Mouse (Mus musculus) E14TG2a.4 (cell line): ENCODE measurements around the gene Enpp1.
A peak's percentile ranks its signal among the peaks of the same experiment; 100 is the strongest.

Experiments
- H3K27me3 ChIP-seq: 2 replicates; pipeline ENCODE4 v1.6.1; 2014; ENCODE audit warnings: low read length, control low read depth; ENCODE audit not compliant: insufficient read depth
- H3K36me3 ChIP-seq: 2 replicates; pipeline ENCODE4 v1.6.1; 2014; ENCODE audit warnings: low read length, control low read depth; ENCODE audit not compliant: insufficient read depth
- H3K4me1 ChIP-seq: replicated peaks from 2 replicates; pipeline ENCODE4 v1.6.1; 2014; ENCODE audit warnings: low read depth, low read length, control low read depth
- H3K4me3 ChIP-seq: replicated peaks from 2 replicates; pipeline ENCODE4 v1.5.1; 2014; ENCODE audit warnings: mild to moderate bottlenecking, low read length
- H3K9me3 ChIP-seq: 2 replicates; pipeline ENCODE4 v1.6.1; 2014; ENCODE audit warnings: low read length, control low read depth
- CTCF ChIP-seq: conservative IDR thresholded peaks from 2 replicates; pipeline ENCODE4 v1.5.1; 2014; ENCODE audit warnings: low read length
- NANOG ChIP-seq: IDR thresholded peaks from 2 replicates; pipeline ENCODE4 v1.6.1; 2014; ENCODE audit warnings: borderline replicate concordance, low read length, mixed read lengths
- POU5F1 ChIP-seq: IDR thresholded peaks from 2 replicates; pipeline ENCODE4 v1.6.1; 2014; ENCODE audit warnings: low read length, borderline replicate concordance

Enpp1 gene

GRCm38 (mm10) chr10:24647996-24648738, 63.8 kb downstream of the Enpp1 start:
- TF ChIP-seq CTCF: no peak
- no peak for TF ChIP-seq NANOG
- TF ChIP-seq POU5F1: no peak
- Histone ChIP-seq H3K4me1 (0 out of 2 replicates have a peak, but pooled peaks cover 4% of the 10 kb centered on the region), H3K27me3 (no peaks in the 10 kb centered on the region), H3K36me3 (no peaks in the 10 kb centered on the region), H3K4me3 (no peak overlapping the region), H3K9me3 (no peaks in the 10 kb centered on the region)

- no peak for TF ChIP-seq NANOG
- Histone ChIP-seq H3K27me3 (no peaks in the 10 kb centered on the region), H3K9me3 (no peaks in the 10 kb centered on the region), H3K36me3 (no peaks in the 10 kb centered on the region), H3K4me1 (0 out of 2 replicates have a peak, but pooled peaks cover 4% of the 10 kb centered on the region), H3K4me3 (no peak overlapping the region)
Measured at GRCm38 (mm10) chr10:24645169-24645568, 66.8 kb downstream of the Enpp1 start.

GRCm38 (mm10) chr10:24642796-24643580, 69.0 kb downstream of the Enpp1 start:
- no peak overlapping the region for H3K4me3 ChIP-seq
- no peaks in the 10 kb centered on the region for H3K9me3 ChIP-seq
- H3K4me1 ChIP-seq: peaks cover 9% of the 10 kb centered on the region
- no peaks in the 10 kb centered on the region for H3K27me3 ChIP-seq
- TF ChIP-seq NANOG (no peak), POU5F1 (no peak), CTCF (no peak)
- no peaks in the 10 kb centered on the region for H3K36me3 ChIP-seq

- Histone ChIP-seq H3K9me3 (no peaks in the 10 kb centered on the region), H3K4me1 (peaks cover 9% of the 10 kb centered on the region), H3K36me3 (no peaks in the 10 kb centered on the region), H3K27me3 (no peaks in the 10 kb centered on the region), H3K4me3 (no peak overlapping the region)
- no peak for TF ChIP-seq CTCF
- no peak for TF ChIP-seq POU5F1
- TF ChIP-seq NANOG: no peak
Measured at GRCm38 (mm10) chr10:24641416-24642140, 70.4 kb downstream of the Enpp1 start.

GRCm38 (mm10) chr10:24640186-24640875, 71.6 kb downstream of the Enpp1 start:
- Histone ChIP-seq H3K36me3 (no peaks in the 10 kb centered on the region), H3K9me3 (no peaks in the 10 kb centered on the region), H3K4me1 (peaks cover 15% of the 10 kb centered on the region), H3K27me3 (no peaks in the 10 kb centered on the region), H3K4me3 (no peak overlapping the region)
- no peak for TF ChIP-seq CTCF
- no peak for TF ChIP-seq NANOG
- no peak for TF ChIP-seq POU5F1

GRCm38 (mm10) chr10:24639596-24639995, 72.4 kb downstream of the Enpp1 start:
- H3K4me1 ChIP-seq: peaks cover 16% of the 10 kb centered on the region
- no peaks in the 10 kb centered on the region for H3K9me3 ChIP-seq
- peak overlapping the region; percentile 37; the same call in 1 of the 2 replicates for H3K4me3 ChIP-seq
- no peaks in the 10 kb centered on the region for H3K36me3 ChIP-seq
- no peaks in the 10 kb centered on the region for H3K27me3 ChIP-seq
- TF ChIP-seq CTCF: no peak
- TF ChIP-seq POU5F1: no peak
- no peak for TF ChIP-seq NANOG

- TF ChIP-seq NANOG (no peak), CTCF (no peak), POU5F1 (no peak)
- peaks cover 22% of the 10 kb centered on the region for H3K4me1 ChIP-seq
- H3K36me3 ChIP-seq: no peaks in the 10 kb centered on the region
- no peaks in the 10 kb centered on the region for H3K9me3 ChIP-seq
- no peaks in the 10 kb centered on the region for H3K27me3 ChIP-seq
- no peak overlapping the region for H3K4me3 ChIP-seq
Measured at GRCm38 (mm10) chr10:24638306-24639070, 73.5 kb downstream of the Enpp1 start.
